Mouse (Mus musculus) regulatory T cell (primary cell): Measurements from ENCODE around the gene Fbl.
"Not testable (repeated sequence)": the region's sequence is repeated elsewhere in the genome, so short reads cannot be mapped to it uniquely, and the experiment has no call there.

ENCODE experiments used
- in situ Hi-C: fragments of 300-600 bp; cut with MboI, MseI; formaldehyde crosslinking; loops from one replicate; pipeline ENCODE4 v1.15.1; 2025; ENCODE audit warnings: high pct_unique_total_duplicates

Gene Fbl

GRCm38 (mm10) chr7:28169489-28170422 is at the start of gene Fbl:
Gene Fbl, plus strand, starts transcription at chr7:28169710.
- in situ Hi-C loops = loop anchor here (5.0 to 10.0 kb wide), 2 partner anchors 215 to 807 kb away; partner anchors contain the start of gene Zfp36

- in situ Hi-C loops = no loop called here
Measured at GRCm38 (mm10) chr7:28129166-28129565, 40.3 kb upstream of the Fbl start, which contains the start of gene 9530053A07Rik. Gene 9530053A07Rik, plus strand, starts transcription at chr7:28129466.

GRCm38 (mm10) chr7:28137613-28138012 is 31.9 kb upstream of the Fbl start:
- in situ Hi-C loops = loop anchor here (10.0 kb wide), 1 partner anchor 1187 kb away; no protein-coding TSS in a partner anchor

- in situ Hi-C loops = loop anchor here (5.0 kb wide), 1 partner anchor 96 kb away; the partner anchor contains the start of gene Psmc4
Measured at GRCm38 (mm10) chr7:28148263-28148662, 21.2 kb upstream of the Fbl start.

GRCm38 (mm10) chr7:28149841-28150240 is 19.7 kb upstream of the Fbl start:
- in situ Hi-C loops = loop anchor here (5.0 kb wide), 1 partner anchor 98 kb away; the partner anchor contains the start of gene Psmc4

- in situ Hi-C loops = no loop called here
Measured at GRCm38 (mm10) chr7:28151584-28152221, 17.8 kb upstream of the Fbl start.

- in situ Hi-C loops = not testable (repeated sequence)
Measured at GRCm38 (mm10) chr7:28153595-28153994, 15.9 kb upstream of the Fbl start.

- in situ Hi-C loops = loop anchor here (5.0 kb wide), 1 partner anchor 52 kb away; no protein-coding TSS in a partner anchor
Measured at GRCm38 (mm10) chr7:28159292-28159691, 10.2 kb upstream of the Fbl start.

- in situ Hi-C loops = loop anchor here (5.0 kb wide), 1 partner anchor 53 kb away; no protein-coding TSS in a partner anchor
Measured at GRCm38 (mm10) chr7:28159893-28160292, 9.6 kb upstream of the Fbl start.

- in situ Hi-C loops = no loop called here
Measured at GRCm38 (mm10) chr7:28161163-28161749, 8.3 kb upstream of the Fbl start.

GRCm38 (mm10) chr7:28165406-28165805 is 4.1 kb upstream of the Fbl start:
- in situ Hi-C loops = no loop called here

GRCm38 (mm10) chr7:28168320-28169115 is 992 bp upstream of the Fbl start:
- in situ Hi-C loops = no loop called here

- in situ Hi-C loops = loop anchor here (10.0 kb wide), 1 partner anchor 209 kb away; the partner anchor contains the start of gene Zfp36
Measured at GRCm38 (mm10) chr7:28175358-28175757, 5.8 kb downstream of the Fbl start.

- in situ Hi-C loops = loop anchor here (10.0 kb wide), 1 partner anchor 206 kb away; the partner anchor contains the start of gene Zfp36
Measured at GRCm38 (mm10) chr7:28179228-28179627, 9.7 kb downstream of the Fbl start, which contains the start of gene Dyrk1b. Gene Dyrk1b, plus strand, starts transcription at chr7:28179469.

GRCm38 (mm10) chr7:28179741-28180377 is 10.3 kb downstream of the Fbl start:
- in situ Hi-C loops = loop anchor here (10.0 kb wide), 1 partner anchor 205 kb away; the partner anchor contains the start of gene Zfp36

- in situ Hi-C loops = no loop called here
Measured at GRCm38 (mm10) chr7:28180890-28181289, 11.4 kb downstream of the Fbl start.

GRCm38 (mm10) chr7:28181376-28181775 is 11.9 kb downstream of the Fbl start:
- in situ Hi-C loops = no loop called here

- in situ Hi-C loops = no loop called here
Measured at GRCm38 (mm10) chr7:28182320-28182719, 12.8 kb downstream of the Fbl start.

- in situ Hi-C loops = no loop called here
Measured at GRCm38 (mm10) chr7:28185884-28186283, 16.4 kb downstream of the Fbl start.

- in situ Hi-C loops = no loop called here
Measured at GRCm38 (mm10) chr7:28186631-28187030, 17.1 kb downstream of the Fbl start.
